Mouse (Mus musculus): ENCODE results near the gene Nup133.

Gene Nup133

GRCm38 (mm10) chr8:123847546-123847945 lies 101.5 kb downstream of the Nup133 start:
- in situ Hi-C loops (cut with MboI, MseI), result no loop called here

Measured in regulatory T cell (primary cell).